ENCODE assay signal across 9 mouse cellular contexts in genomic region chr4:142180289-142180688, GRCm38 (mm10). TPM values are rescaled to one million over a fixed set of nuclear protein-coding genes. Genes with fewer than 3 reads are reported as not detected.
DNase-seq lines count a peak whose midpoint lies in the region; ATAC-seq and TF ChIP-seq lines count a peak whose summit lies in the region.
"Had no signal": no experiment of that assay in that cellular context is flagged by ENCODE, and none has a peak within 500 bp of the region (broad histone marks: within the 10 kb centered on the region; RNA-seq: fewer than 3 reads in every experiment).

No protein-coding gene starts in this region.

- WGBS in heart, embryonic 12.5 days: 19% methylated on average over 3 of the region's 3 CpGs
- WGBS in kidney, embryonic 16.5 days: 9% methylated on average over 3 of the region's 3 CpGs
- 19% methylated on average over 3 of the region's 3 CpGs for WGBS in liver, adult 2 months

- peak overlapping the region; percentile 19; the same call in 1 of the 2 replicates for H3K27ac ChIP-seq in embryonic fibroblast, embryonic 13.5 days (ENCODE audit: insufficient read depth, low read length)
- H3K27ac ChIP-seq in heart, embryonic 12.5 days (ENCODE audit: poor library complexity, severe bottlenecking): peak overlapping the region; percentile 91
- peak overlapping the region; percentile 94 for H3K27ac ChIP-seq in kidney, embryonic 16.5 days (ENCODE audit: low read length)
- peak overlapping the region; percentile 40; the same call in 1 of the 2 replicates for H3K27ac ChIP-seq in liver, adult 2 months (replicated peaks; ENCODE audit: insufficient read depth, low read depth, low read length)

- no peaks in the 10 kb centered on the region for H3K27me3 ChIP-seq in heart, embryonic 12.5 days (replicated peaks)
- H3K27me3 ChIP-seq in kidney, embryonic 16.5 days (ENCODE audit: insufficient read depth, low read length): no peaks in the 10 kb centered on the region
- H3K27me3 ChIP-seq in liver, adult 2 months (ENCODE audit: control insufficient read depth, insufficient read depth, low read length): no peaks in the 10 kb centered on the region

- H3K36me3 ChIP-seq in heart, embryonic 12.5 days: no peaks in the 10 kb centered on the region
- peaks cover 6% of the 10 kb centered on the region for H3K36me3 ChIP-seq in kidney, embryonic 16.5 days (ENCODE audit: insufficient read depth, low read length)
- H3K36me3 ChIP-seq in liver, adult 2 months (ENCODE audit: control insufficient read depth, insufficient read depth, low read length): no peaks in the 10 kb centered on the region

- H3K4me3 ChIP-seq in embryonic fibroblast, embryonic 13.5 days (ENCODE audit: insufficient read depth, low read length): no peak overlapping the region
- no peak overlapping the region for H3K4me3 ChIP-seq in heart, embryonic 12.5 days
- H3K4me3 ChIP-seq in kidney, embryonic 16.5 days (ENCODE audit: low read length): no peak overlapping the region
- no peak overlapping the region for H3K4me3 ChIP-seq in liver, adult 2 months (ENCODE audit: insufficient read depth, low read depth, low read length)
- H3K4me3 ChIP-seq: myocyte had no signal

- H3K4me1 ChIP-seq in embryonic fibroblast, embryonic 13.5 days (ENCODE audit: control insufficient read depth, insufficient read depth, low read length): 0 out of 2 replicates have a peak, but pooled peaks cover 3% of the 10 kb centered on the region
- H3K4me1 ChIP-seq in heart, embryonic 12.5 days (replicated peaks): peaks cover 58% of the 10 kb centered on the region
- peaks cover 40% of the 10 kb centered on the region for H3K4me1 ChIP-seq in kidney, embryonic 16.5 days (ENCODE audit: insufficient read depth, low read length)
- H3K4me1 ChIP-seq in liver, adult 2 months (ENCODE audit: control insufficient read depth, insufficient read depth, low read length): 0 out of 2 replicates have a peak, but pooled peaks cover 3% of the 10 kb centered on the region

- DNase-seq in cerebellum, adult 11 months: peak; percentile 35
- DNase-seq in cerebellum, adult 8-10 months: no peak
- peak; percentile 34 for DNase-seq in liver, adult 2 months (ENCODE audit: extremely low read depth, low read depth, low spot score)
- peak; percentile 70 for DNase-seq in ovary, postnatal 36 days (ENCODE audit: low spot score)

- no peaks in the 10 kb centered on the region for H3K79me2 ChIP-seq in liver, adult 2 months (ENCODE audit: control insufficient read depth, insufficient read depth, low read length)

- no peak for TF ChIP-seq CTCF in embryonic fibroblast, embryonic 13.5 days (IDR thresholded peaks at IDR 0.05; ENCODE audit: borderline replicate concordance, insufficient read depth, low read length)
- no peak for TF ChIP-seq CTCF in liver, adult 2 months (IDR thresholded peaks at IDR 0.05; ENCODE audit: low read depth, low read length)

- H3K9me3 ChIP-seq in heart, embryonic 12.5 days (replicated peaks): 0 out of 2 replicates have a peak, but pooled peaks cover 3% of the 10 kb centered on the region
- H3K9me3 ChIP-seq in kidney, embryonic 16.5 days (ENCODE audit: low read length): peaks cover 4% of the 10 kb centered on the region; the same call in 1 of the 2 replicates

- H3K4me2 ChIP-seq in heart, embryonic 12.5 days: peak overlapping the region; percentile 39; the same call in 1 of the 2 replicates
- no peak overlapping the region for H3K4me2 ChIP-seq in kidney, embryonic 16.5 days (replicated peaks; ENCODE audit: low read depth, low read length)

- ATAC-seq in heart, embryonic 12.5 days (ENCODE audit: insufficient number of reproducible peaks, low FRiP score): peak; percentile 51; the same call in 1 of the 2 replicates
- peak; percentile 60 for ATAC-seq in kidney, embryonic 16.5 days (ENCODE audit: low FRiP score, low TSS enrichment)
- ATAC-seq in erythroid progenitor cell, adult 5-6 weeks (replicated peaks; ENCODE audit: low FRiP score, poor library complexity, severe bottlenecking): no peak

- peak overlapping the region; percentile 9; the same call in 1 of the 2 replicates for H3K9ac ChIP-seq in heart, embryonic 12.5 days
- 0 out of 2 replicates have a peak overlapping the region, but pooled peaks have one; percentile 32 for H3K9ac ChIP-seq in kidney, embryonic 16.5 days (replicated peaks; ENCODE audit: low read length)
- H3K9ac ChIP-seq in liver, adult 2 months (ENCODE audit: low read depth, low read length): no peak overlapping the region

- TF ChIP-seq POLR2A in embryonic fibroblast, embryonic 13.5 days (IDR thresholded peaks at IDR 0.05; ENCODE audit: low read depth, low read length): no peak
- no peak for TF ChIP-seq POLR2A in liver, adult 2 months (IDR thresholded peaks at IDR 0.05; ENCODE audit: extremely low read depth, insufficient read depth, low read length)

RNA-seq across cellular contexts. Expression of gene Kazn, which starts 58.9 kb away (rescaled TPM):
- 6.6 and 14.4 TPM in 2 replicates for polyA plus RNA-seq in embryonic fibroblast, embryonic 13.5 days (2011; ENCODE audit: insufficient read length, low read depth, missing spikeins)
- 8.6 and 9.2 TPM in 2 replicates for polyA plus RNA-seq in heart, embryonic 12.5 days (2016; fragmentation: Nextera tagmentation; extraction: Ambion mirVana)
- 15.5 and 16.2 TPM in 2 replicates for polyA plus RNA-seq in kidney, embryonic 16.5 days (2015; fragmentation: Nextera tagmentation; extraction: Ambion mirVana)
- 0.37 and 0.54 TPM in 2 replicates for total RNA-seq in liver, adult 2 months (2014; rRNA removed)
- polyA plus RNA-seq in liver, adult 2 months (2012; rRNA removed): 0.91 and 1.3 TPM in 2 replicates
- total RNA-seq in erythroid progenitor cell, adult 5-6 weeks (2015; ENCODE audit: low replicate concordance): not detected in 2 replicates
- total RNA-seq in erythroid progenitor cell, adult 5-6 weeks (2017; ENCODE audit: low replicate concordance): not detected in 2 replicates
- polyA plus RNA-seq: myocyte had no signal

Comparison
In these comparisons a context has a peak if more than half of its experiments do, and no peak if none do; other contexts are left out.
1. H3K27ac ChIP-seq: peak in every context shown above with its lines; median percentile 94 in kidney, embryonic 16.5 days; 91 in heart, embryonic 12.5 days; 40 in liver, adult 2 months; 19 in embryonic fibroblast, embryonic 13.5 days.